Mouse (Mus musculus) regulatory T cell (primary cell): ENCODE measurements around the gene Rbbp4.
"Not testable (repeated sequence)": the region's sequence is repeated elsewhere in the genome, so short reads cannot be mapped to it uniquely, and the experiment has no call there.

Source experiments
- in situ Hi-C: fragments of 300-600 bp; cut with MboI, MseI; formaldehyde crosslinking; loops from one replicate; pipeline ENCODE4 v1.15.1; 2025; ENCODE audit warnings: high pct_unique_total_duplicates

Gene Rbbp4

GRCm38 (mm10) chr4:129335216-129336074 is at the start of gene Rbbp4, which contains the start of gene Zbtb8os:
Gene Rbbp4, minus strand, starts transcription at chr4:129335370.
Gene Zbtb8os, plus strand, starts transcription at chr4:129335695.
- in situ Hi-C loops, result no loop called here

- in situ Hi-C loops, result no loop called here
These were observed 49.3 kb upstream of the Rbbp4 start for GRCm38 (mm10) chr4:129384440-129384839.

DNA sequence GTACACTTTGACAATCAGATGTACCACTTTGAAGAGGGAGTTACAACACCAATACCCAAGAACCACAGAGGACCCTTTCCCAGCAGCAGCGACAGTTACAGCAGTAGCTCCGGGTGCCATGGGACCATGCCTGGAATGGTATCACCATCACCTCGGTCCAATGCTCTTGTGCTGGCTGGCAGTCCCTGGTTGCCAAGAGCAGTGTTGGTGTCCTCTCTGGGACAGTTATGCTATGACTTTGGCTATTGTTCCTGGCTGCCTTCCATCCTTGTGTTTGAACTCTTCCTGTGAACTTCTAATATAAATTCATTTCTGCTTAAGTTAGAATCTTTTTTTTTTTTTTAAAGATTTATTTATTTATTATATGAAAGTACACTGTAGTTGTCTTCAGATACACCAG is 48.4 kb upstream of the Rbbp4 start:
- in situ Hi-C loops, result no loop called here

- in situ Hi-C loops, result no loop called here
These were observed 47.3 kb upstream of the Rbbp4 start for GRCm38 (mm10) chr4:129382488-129382887.

DNA sequence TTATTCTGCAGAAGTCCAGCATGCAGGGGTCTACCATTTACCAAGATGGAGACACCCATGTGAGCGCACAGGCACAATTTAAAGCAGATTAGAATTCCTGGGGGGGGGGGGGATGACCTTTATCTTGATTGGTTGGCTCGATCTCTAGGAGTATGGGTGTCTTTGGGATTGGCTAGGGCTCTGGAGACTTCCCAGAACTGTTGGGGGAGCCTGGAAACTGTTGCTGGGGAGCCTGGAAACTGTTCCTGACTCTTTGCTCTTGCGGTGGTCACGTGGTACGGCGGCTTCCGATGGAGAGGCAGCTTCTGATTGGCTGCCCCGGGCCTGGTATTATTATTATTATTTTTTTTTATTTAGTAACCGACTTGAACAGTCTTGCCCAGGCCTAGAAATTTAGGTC is 46.9 kb upstream of the Rbbp4 start:
- in situ Hi-C loops, result no loop called here

- in situ Hi-C loops, result no loop called here
These were observed 46.0 kb upstream of the Rbbp4 start for GRCm38 (mm10) chr4:129381148-129381547.

DNA sequence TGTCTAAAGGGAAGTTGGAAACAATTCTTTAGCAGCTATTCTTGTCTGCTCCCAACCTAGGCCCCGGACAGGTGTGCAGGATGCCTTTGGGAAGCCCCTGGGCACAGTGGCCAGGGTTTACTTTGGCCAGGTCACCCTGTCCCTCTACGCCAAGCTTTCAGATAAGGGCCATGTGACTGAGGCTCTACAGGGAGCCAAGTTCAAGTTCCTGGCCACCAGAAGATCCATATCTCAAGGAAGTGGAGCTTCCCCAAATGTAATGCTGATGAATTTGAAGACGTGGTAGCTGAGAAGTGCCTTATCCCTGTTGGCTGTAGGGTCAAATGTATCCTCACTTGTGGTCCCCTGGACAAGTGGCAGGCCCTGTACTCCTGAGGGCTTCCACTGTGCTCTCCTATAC is 44.6 kb upstream of the Rbbp4 start:
- in situ Hi-C loops, result no loop called here

DNA sequence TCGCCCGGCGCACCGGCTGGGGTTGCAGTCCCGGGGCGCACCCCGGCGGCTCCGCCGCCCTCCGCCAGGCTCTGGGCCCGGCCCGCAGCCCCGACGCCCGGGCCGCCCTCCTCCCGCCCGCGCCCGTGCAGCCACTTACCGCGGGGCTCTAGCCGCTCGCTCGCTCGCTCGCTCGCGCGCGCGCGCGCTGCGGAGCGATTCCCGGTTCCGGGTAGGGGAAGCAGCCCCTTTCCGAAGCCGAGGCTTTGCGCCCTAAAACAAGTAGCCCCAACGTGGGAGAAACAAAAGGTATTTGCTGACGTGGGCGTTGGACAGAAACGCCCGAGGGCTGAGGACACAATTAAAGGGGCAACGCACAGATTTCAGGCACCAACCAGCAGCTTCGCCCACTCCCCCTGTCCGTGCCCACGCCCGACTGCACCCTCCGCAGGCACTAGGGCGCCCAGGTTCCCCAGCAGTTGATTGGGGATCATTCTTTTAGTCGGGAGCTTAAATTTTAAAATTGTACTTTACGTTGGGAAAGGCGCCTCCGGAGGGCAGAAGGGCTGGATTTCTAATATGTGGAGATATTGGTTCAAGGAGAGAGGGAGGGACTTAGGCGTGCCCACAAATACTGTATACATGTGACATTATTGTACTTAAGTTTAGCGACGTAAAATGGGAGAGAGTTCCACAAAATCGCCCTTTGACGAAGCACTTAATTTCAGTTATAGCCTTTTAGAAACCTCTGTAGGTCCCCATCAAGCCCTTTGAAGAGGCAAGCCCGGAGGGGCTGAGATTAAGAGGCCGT is 42.6 kb upstream of the Rbbp4 start, which contains the start of gene Zbtb8a:
Gene Zbtb8a (minus strand): TSS at position 516 of the 790 bp plus-strand sequence.
- in situ Hi-C loops, result no loop called here

DNA sequence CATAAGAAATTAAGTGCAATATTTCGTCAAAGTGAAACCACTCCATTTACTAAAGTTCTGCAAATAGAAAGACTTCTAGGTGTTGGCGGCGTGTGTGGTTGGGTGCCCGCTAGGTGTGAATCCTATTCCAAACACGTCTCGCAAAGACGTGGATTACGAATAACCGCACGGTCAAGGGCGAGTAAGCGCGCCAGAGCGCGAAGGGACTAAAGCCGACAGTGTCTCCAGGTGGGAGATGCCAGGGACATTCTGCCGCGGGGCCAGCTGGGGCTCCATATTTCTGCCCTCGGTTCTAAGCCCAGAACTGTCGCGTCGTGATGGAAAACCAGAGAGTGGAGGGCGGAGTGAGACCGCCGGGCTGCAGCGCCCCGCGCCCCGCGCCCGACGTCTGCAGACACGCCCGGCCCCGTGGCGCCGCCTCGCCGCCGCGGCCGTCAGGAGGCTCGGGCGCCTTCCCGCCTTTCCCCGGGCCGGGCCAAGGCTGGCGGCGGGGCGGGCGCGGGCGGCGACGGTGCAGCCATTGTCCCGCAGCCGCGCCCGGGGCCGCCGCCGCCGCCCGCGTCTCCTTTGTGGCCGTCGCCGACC is 41.9 kb upstream of the Rbbp4 start:
- in situ Hi-C loops, result no loop called here

DNA sequence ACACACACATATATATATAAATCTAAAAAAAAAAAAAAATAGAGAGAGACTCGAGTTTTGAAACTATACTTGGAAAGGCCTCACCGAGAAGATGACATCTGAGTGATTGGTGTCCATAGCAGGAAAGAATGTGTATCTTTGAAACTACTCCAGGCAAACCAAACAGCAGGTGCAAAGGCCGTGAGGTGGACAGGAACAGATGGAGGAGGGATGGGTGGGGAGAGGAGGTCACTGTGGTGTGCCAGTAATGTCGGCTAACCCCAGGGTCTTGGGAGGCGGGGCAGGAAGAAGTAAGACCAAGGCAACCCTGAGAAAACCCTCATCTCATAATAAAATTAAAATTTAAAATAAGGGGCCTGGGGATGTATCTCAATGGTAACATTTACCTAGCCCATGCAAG is 40.7 kb upstream of the Rbbp4 start:
- in situ Hi-C loops, result no loop called here

GRCm38 (mm10) chr4:129375000-129375399 is 39.8 kb upstream of the Rbbp4 start:
- in situ Hi-C loops, result loop anchor here (5.0 kb wide), 1 partner anchor 37 kb away; no protein-coding TSS in a partner anchor

DNA sequence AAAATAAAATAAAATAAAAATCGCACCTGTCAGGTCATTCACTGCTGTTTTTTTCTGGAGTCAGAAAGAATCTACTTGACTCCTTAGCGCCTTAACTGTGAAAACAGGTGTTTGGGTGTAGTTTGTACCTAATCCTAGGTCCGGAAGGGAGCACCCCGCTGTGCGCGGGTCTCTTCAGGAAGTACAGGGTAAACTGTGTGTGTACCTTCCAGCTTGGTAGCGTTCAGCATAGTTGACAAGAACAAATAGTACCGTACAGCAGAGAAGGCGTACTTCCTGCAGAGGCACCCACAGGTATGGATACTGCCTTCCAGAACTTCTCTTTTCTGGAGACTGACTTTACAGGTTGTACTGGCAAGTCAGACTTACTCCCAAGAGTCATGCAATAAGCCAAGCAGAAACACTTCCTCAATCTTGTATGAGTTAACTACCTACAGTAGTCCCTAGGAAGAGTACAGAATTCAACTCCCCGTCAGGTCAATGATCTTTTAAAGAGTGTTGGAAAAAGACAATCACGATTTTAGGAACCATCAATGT is 39.1 kb upstream of the Rbbp4 start:
- in situ Hi-C loops, result loop anchor here (5.0 kb wide), 1 partner anchor 38 kb away; no protein-coding TSS in a partner anchor

GRCm38 (mm10) chr4:129373202-129373976 is 38.2 kb upstream of the Rbbp4 start:
- in situ Hi-C loops, result loop anchor here (5.0 kb wide), 1 partner anchor 39 kb away; no protein-coding TSS in a partner anchor

GRCm38 (mm10) chr4:129371391-129371790 is 36.2 kb upstream of the Rbbp4 start:
- in situ Hi-C loops, result loop anchor here (5.0 kb wide), 1 partner anchor 41 kb away; no protein-coding TSS in a partner anchor

- in situ Hi-C loops, result no loop called here
These were observed 30.1 kb upstream of the Rbbp4 start for GRCm38 (mm10) chr4:129365224-129365623.

DNA sequence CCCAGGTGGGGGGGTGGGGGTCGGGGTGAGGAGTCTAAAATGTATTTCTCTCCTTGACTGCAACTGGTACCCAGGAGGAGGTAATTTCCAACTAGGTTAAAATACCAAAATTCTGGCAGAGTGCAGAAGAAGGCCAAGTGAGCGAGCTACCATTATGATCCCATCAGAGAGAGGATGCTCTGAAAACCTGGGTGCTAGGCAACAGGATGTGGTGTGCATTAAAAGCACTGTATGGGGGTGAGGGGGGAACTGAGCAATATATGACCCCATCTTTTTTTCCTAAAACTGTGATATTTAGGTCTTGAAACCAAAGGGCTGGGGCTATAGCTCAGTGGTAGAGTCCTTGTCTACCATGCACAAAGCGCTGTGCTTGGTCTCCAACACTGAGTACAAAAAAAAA is 29.2 kb upstream of the Rbbp4 start:
- in situ Hi-C loops, result no loop called here

DNA sequence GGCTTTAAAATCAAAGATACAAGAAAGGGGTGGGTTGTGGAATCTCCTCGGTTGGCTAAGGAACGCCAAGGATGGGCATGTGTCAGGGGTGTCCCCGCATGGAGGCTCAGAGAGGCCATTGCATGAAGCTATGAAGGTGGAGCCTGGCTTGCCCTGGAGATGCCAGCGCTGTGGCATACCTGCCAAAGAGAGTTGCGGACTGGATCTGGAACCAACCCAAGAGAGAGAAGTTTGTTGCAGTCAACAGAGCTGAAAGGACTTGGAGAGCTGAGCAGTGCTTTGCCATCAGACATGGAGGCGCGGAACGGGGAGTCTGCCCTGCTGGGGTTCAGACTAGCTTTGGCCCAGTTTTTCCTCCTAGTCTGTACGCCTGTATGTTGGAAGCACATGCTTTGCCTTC is 28.3 kb upstream of the Rbbp4 start:
- in situ Hi-C loops, result no loop called here

DNA sequence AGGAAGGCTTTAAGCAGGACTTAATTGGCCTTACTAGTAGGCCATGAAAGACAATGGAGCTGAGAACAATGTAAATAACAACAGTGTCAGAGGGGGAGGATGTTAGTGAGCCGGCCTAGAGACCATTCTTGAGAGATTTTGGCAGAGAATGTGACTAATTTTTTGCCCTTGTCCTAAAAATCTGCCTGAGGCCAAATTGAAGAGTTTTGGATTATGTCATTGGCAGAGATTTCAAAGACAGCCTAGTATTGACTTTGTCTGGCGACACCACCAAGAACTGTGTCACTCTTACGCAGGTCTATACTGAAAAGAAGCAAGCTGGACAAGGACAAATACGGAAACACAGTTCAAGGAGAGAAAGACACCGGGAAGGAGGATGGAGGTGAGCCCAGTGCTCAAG is 27.6 kb upstream of the Rbbp4 start:
- in situ Hi-C loops, result no loop called here

DNA sequence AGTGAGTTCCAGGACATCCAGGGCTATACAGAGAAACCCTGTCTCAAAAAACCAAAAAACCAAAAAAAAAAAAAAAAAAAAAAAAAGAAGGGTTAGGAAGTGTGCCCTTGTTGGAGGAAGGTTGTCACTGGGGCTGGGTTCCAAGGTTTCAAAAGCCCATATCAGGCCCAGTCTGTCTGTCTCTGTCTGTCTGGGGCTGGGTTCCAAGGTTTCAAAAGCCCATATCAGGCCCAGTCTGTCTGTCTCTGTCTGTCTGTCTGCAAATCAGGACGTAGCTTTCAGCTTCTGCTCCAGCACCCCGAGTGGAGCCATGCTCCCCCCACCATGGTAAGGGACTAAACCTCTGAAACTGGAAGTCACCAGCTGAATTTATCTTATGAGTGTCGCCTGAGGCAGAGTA is 27.1 kb upstream of the Rbbp4 start:
- in situ Hi-C loops, result not testable (repeated sequence)

DNA sequence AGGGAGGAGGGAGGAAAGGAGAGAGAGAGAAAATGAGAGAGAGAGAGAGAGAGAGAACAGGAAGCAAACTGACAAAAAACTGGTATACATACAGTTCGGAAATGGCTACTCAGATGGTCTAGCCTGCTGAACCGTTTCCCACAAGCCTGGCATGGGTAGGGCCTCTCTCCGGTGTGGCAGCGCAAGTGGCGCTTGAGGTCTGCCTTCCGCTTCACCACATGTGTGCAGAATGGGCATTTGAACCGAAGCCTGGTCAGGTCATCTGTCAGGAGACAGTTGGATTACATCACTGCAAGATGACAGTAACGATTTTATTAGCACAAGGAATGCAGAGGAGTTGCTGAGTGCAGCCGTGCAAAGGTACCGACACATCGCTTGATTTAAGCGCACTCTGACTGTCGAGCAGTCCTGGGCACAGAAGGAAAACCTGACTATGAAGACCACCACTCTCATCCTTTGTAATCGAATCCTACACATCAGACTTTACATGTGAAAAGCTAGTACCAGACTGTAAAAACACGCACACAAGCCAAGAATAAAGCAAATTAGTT is 22.5 kb upstream of the Rbbp4 start:
- in situ Hi-C loops, result no loop called here

- in situ Hi-C loops, result loop anchor here (5.0 kb wide), 1 partner anchor 103 kb away; no protein-coding TSS in a partner anchor
These were observed 19.1 kb upstream of the Rbbp4 start for GRCm38 (mm10) chr4:129354236-129354635.
